Mouse (Mus musculus): ENCODE measurements at regions not wholly inside any gene's neighbourhood (a gene's known extent, or its start where the extent isn't known, plus 50 kb on each side); places are given as distances from the start of the nearest gene placed in this dataset.

GRCm38 (mm10) chr13:39950203-39950602 is 411.0 kb downstream of the Ofcc1 start:
- no peak for DNase-seq (ENCODE audit: low spot score in 2 of 2)

- peak in 1 of 2 experiments; percentile 20 for DNase-seq (ENCODE audit: low spot score in 2 of 2)
Observed at GRCm38 (mm10) chr13:39935216-39935615, 426.0 kb downstream of the Ofcc1 start.

GRCm38 (mm10) chr13:39931487-39931886 is 429.8 kb downstream of the Ofcc1 start:
- no peak for DNase-seq (ENCODE audit: low spot score in 2 of 2)

GRCm38 (mm10) chr13:39928573-39928972 is 432.7 kb downstream of the Ofcc1 start:
- no peak for DNase-seq (ENCODE audit: low spot score in 2 of 2)

GRCm38 (mm10) chr13:39924366-39924765 is 436.9 kb downstream of the Ofcc1 start:
- no peak for DNase-seq (ENCODE audit: low spot score in 2 of 2)

GRCm38 (mm10) chr13:39923113-39923512 is 438.1 kb downstream of the Ofcc1 start:
- DNase-seq (ENCODE audit: low spot score in 2 of 2), result no peak

- no peak for DNase-seq (ENCODE audit: low spot score in 2 of 2)
Observed at GRCm38 (mm10) chr13:39907720-39908119, 453.5 kb downstream of the Ofcc1 start.

- no peak for DNase-seq (ENCODE audit: low spot score in 2 of 2)
Observed at GRCm38 (mm10) chr13:39904264-39904663, 457.0 kb downstream of the Ofcc1 start.

GRCm38 (mm10) chr13:39903319-39903718 is 457.9 kb downstream of the Ofcc1 start:
- no peak for DNase-seq (ENCODE audit: low spot score in 2 of 2)

- no peak for DNase-seq (ENCODE audit: low spot score in 2 of 2)
Observed at GRCm38 (mm10) chr13:39899332-39899731, 461.9 kb downstream of the Ofcc1 start.

- DNase-seq (ENCODE audit: low spot score in 2 of 2), result no peak
Observed at GRCm38 (mm10) chr13:39898412-39898979, 462.8 kb downstream of the Ofcc1 start.

GRCm38 (mm10) chr13:39894159-39894558 is 467.1 kb downstream of the Ofcc1 start:
- DNase-seq (ENCODE audit: low spot score in 2 of 2), result no peak

- no peak for DNase-seq (ENCODE audit: low spot score in 2 of 2)
Observed at GRCm38 (mm10) chr13:39881066-39881465, 480.2 kb downstream of the Ofcc1 start.

- DNase-seq (ENCODE audit: low spot score in 2 of 2), result no peak
Observed at GRCm38 (mm10) chr13:39880136-39880535, 481.1 kb downstream of the Ofcc1 start.

- peak in 1 of 2 experiments; percentile 3 for DNase-seq (ENCODE audit: low spot score in 2 of 2)
Observed at GRCm38 (mm10) chr13:39877361-39878141, 483.7 kb downstream of the Ofcc1 start.

GRCm38 (mm10) chr13:39852257-39852800 is 508.9 kb downstream of the Ofcc1 start:
- DNase-seq (ENCODE audit: low spot score in 2 of 2), result no peak

- DNase-seq (ENCODE audit: low spot score in 2 of 2), result no peak
Observed at GRCm38 (mm10) chr13:39849391-39849790, 511.9 kb downstream of the Ofcc1 start.

GRCm38 (mm10) chr13:39836053-39836584 is 525.1 kb downstream of the Ofcc1 start:
- DNase-seq (ENCODE audit: low spot score in 2 of 2), result no peak

GRCm38 (mm10) chr13:39835302-39835701 is 525.9 kb downstream of the Ofcc1 start:
- no peak for DNase-seq (ENCODE audit: low spot score in 2 of 2)

GRCm38 (mm10) chr13:39834521-39835245 is 526.6 kb downstream of the Ofcc1 start:
- DNase-seq (ENCODE audit: low spot score in 2 of 2), result no peak

GRCm38 (mm10) chr13:39823965-39824555 is 537.2 kb downstream of the Ofcc1 start:
- DNase-seq (ENCODE audit: low spot score in 2 of 2), result peak; percentile 46

Data from layer of hippocampus, postnatal 10 days (tissue).